Mouse (Mus musculus) spleen, adult 18-20 months (tissue): ENCODE measurements around the gene Trp63.
"Not testable (repeated sequence)": the region's sequence is repeated elsewhere in the genome, so short reads cannot be mapped to it uniquely, and the experiment has no call there.

Experiments
- DNase-seq, 2 experiments: peaks; one replicate each; pipeline ENCODE4 v3.0.0; 2022; ENCODE audit warnings: mixed read lengths in 2 of 2

Trp63 gene

GRCm38 (mm10) chr16:25683531-25684248 is at the start of gene Trp63:
TSS of gene Trp63 (plus strand) at chr16:25683763.
- no peak for DNase-seq

DNA sequence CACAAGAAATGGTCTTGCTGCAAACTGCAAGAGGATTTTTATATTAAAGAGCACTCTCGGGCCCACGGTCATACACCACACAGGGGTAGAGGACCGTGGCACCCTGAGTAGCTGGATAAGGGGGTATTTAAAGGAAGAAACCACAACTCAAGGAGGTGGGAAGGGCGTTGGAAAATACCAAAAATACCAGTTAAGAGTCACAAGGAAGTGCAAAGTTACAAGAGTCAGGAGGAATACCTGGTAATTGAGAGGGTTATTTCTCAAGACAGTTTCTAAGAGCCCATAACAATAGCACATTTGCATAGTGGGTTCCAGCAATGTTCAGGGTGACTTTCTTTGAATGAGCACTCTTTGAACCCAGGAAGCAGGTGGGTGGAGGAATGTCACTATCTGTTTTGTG is 38.8 kb upstream of the Trp63 start:
- not testable (repeated sequence) for DNase-seq

DNA sequence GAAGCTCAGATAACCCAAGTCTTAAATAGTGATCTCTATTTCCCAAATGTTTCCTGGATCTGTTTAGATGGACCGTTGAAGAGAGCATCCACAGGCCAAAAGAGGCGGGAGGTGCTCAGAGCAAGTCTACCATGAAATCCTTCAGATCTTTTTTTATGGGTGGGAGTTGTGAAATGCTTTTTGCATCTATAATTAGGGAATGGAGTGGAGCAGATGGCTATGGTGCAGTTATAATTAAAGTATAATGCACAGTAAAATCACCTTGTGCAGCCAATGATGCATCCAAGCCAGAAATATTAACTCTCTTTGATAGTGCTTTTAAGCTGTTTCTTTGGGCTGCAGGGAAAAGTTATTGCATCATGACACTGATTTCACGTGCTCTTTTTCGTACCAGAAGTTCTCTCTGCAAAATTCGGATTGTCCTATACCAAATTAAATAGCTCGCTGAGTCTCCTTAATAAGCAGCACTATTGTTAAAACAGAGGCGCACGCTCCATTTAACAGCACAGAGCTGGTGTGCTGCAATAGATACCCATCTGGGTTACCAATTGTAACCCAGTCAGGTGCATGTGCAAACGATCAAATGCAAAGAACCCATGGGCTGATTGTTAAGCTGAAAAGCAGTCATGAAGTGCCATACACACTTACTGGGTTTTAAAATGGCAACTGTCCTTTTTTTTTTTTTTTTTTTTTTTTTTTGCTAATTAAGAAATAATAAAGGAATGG is 22.9 kb upstream of the Trp63 start:
- DNase-seq = no peak

- DNase-seq = no peak
Measured at GRCm38 (mm10) chr16:25663116-25663515, 20.4 kb upstream of the Trp63 start.

- DNase-seq = no peak
Measured at GRCm38 (mm10) chr16:25673861-25674440, 9.6 kb upstream of the Trp63 start.

- no peak for DNase-seq
Measured at GRCm38 (mm10) chr16:25680369-25680768, 3.2 kb upstream of the Trp63 start.

GRCm38 (mm10) chr16:25682533-25682932 is 1.0 kb upstream of the Trp63 start:
- no peak for DNase-seq

DNA sequence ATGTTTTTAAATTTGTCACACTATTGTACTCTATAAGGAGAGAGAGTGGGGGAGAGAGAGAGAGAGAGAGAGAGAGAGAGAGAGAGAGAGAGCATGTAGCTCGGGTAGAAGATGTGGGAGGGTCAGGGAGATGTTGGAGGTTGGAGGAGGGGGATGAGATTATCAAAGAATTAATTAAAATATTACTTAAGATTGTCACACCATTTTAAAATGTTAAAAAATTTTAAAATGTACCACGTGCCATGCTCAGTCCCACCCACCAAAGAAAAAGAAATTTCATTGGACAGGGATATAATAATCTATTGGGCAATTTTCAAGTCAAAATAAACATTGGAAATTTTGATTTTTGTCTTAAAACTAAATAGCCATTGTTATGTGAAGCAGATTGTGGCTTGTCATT is 1.0 kb downstream of the Trp63 start:
- no peak for DNase-seq

DNA sequence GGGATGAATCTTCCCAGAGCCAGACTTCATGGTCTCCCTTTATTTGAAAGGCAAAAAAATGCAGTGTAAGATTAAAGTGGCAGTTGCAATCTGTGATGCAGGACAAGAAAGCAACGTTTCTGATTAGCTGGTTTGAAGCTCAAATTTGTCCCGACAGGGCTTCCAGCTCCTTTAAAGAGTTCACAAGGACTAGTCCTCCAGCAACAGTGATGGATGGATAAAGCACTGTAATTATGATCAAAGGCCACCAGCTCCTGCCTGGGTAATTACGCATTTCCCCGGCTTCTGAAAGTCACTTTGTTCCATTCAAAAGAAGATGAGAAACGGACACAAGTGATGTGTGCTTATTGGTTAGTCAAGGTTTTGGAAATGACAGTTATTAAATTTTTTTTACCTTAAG is 7.0 kb downstream of the Trp63 start:
- no peak for DNase-seq

GRCm38 (mm10) chr16:25701252-25701651 is 17.7 kb downstream of the Trp63 start:
- DNase-seq = no peak

DNA sequence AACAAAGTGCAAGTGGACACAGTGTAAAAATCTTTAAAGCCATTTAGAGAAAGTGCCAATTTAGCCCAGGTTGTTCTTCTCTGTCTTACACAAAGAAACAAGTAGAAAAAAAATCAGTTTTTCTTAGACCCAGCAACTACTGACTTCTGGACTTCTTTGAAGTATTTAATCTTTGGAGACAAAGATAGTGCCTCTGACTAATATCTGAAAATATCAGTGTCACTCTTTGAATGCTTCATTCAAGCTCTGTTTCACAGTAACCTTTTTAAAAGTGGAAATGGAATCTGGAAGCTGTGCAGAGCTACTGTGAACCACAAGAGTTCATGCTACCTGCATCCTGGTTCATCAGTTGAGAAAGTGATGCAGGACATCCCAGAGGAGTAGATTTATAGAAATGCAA is 22.7 kb downstream of the Trp63 start:
- DNase-seq = no peak

GRCm38 (mm10) chr16:25715790-25716189 is 32.2 kb downstream of the Trp63 start:
- no peak for DNase-seq

DNA sequence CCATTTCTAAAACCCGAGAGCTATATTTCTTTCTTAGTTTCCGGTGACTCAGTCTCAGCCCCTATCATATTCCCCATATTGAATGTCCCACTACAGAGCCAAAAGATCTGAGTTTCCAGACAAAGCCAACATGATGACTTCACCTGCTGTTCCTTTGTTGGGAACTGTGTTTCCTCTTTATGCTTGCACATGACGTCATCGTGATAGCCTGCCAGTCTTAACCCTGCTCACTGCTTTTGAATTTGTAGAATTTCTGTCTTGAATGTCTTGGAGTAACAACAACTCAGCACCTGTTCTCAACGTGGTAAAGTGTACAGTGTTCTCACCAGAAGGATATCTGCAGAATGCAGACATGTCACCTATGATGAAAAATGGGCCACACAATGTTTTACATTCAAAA is 39.6 kb downstream of the Trp63 start:
- no peak for DNase-seq

GRCm38 (mm10) chr16:25727001-25727400 is 43.4 kb downstream of the Trp63 start:
- no peak for DNase-seq

- DNase-seq = no peak
Measured at GRCm38 (mm10) chr16:25727957-25728506, 44.5 kb downstream of the Trp63 start.

DNA sequence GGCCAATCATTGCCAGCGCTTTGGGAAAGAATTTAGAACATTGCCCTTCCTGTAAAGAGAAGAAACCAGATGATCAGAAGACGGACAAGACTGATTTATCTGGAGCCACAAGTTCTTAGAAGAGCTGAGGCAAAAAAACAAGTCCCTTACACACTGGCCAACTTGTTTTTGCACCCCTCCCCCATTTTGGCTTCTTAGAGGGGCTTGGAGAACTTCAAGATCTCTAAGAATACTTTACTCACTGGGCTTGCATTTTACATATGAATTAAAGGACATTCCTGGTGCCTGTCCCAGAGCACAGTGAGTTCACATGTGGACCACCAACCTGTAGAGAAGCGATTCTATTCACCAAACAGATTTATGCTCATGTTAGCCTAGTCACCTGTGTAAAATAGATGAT is 53.3 kb downstream of the Trp63 start:
- DNase-seq = no peak

DNA sequence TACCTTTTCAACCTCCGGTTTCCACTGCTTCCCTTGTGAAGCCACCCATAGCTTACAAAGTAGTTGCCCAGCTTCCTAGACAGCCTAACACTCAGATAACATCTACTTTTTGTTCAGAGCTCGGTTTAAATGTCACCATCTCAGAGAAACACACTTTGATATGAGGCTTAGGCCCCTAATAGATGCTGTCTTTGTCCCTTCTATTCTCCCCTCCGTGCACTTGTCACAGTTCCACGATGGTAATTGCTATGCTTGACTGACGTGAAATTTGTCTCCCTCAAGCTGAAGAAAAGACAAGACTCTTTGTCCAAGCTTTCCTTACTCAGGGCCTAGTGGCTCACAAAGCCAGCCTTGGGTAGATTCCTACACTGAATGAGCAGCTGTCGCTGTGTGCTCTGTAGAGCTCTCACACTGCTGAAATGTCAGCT is 54.1 kb downstream of the Trp63 start:
- no peak for DNase-seq

- DNase-seq = no peak
Measured at GRCm38 (mm10) chr16:25746807-25747206, 63.2 kb downstream of the Trp63 start.

- DNase-seq = no peak
Measured at GRCm38 (mm10) chr16:25751866-25752265, 68.3 kb downstream of the Trp63 start.

DNA sequence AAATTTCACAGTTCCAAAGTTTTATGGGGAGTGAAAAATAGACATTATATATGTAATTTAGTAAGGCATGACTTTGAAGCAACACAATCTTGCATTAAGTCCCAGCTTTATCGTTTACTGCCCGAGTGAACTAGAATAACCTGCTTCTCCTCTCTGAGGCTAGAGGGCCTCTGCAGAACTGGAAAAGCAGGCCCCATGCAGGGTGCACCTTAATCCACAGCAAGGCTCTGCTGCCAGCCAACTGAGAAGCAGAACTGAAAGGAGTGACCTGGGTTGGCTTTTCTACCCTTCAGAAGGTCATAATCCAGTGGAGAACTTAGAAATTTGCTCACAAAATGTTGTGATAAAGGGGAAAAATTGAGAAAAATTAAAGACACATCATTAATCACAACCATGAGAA is 74.5 kb downstream of the Trp63 start:
- no peak for DNase-seq

- no peak for DNase-seq
Measured at GRCm38 (mm10) chr16:25765549-25765948, 82.0 kb downstream of the Trp63 start.

GRCm38 (mm10) chr16:25774611-25775010 is 91.0 kb downstream of the Trp63 start:
- DNase-seq = no peak

DNA sequence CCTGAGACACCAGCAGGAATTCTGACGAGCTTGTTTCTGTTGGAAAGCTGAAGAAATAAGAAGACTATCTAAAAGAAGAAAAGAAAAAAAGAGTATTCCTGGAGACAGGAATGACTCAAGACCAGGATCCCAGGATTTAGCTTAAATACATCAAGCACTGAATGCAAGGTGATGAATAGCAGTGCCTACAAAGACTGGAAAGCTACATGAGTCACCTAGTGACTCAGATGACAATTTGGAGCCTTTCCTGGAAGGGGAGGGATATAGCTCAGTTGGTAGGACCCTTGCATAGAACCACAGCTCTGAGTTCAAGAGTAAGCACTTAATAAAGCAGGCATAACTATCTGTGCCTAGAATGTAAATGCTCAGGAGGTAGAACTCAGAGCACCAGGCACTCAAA is 93.9 kb downstream of the Trp63 start:
- DNase-seq = no peak

- no peak for DNase-seq
Measured at GRCm38 (mm10) chr16:25779964-25780363, 96.4 kb downstream of the Trp63 start.
